Mouse (Mus musculus): ENCODE measurements at regions not wholly inside any gene's neighbourhood (a gene's known extent, or its start where the extent isn't known, plus 50 kb on each side); places are given as distances from the start of the nearest gene placed in this dataset.

GRCm38 (mm10) chr8:103438995-103439717 lies 653.7 kb upstream of the Cdh11 start:
- DNase-seq = peak; percentile 66

GRCm38 (mm10) chr8:103441163-103441562 lies 655.7 kb upstream of the Cdh11 start:
- DNase-seq = peak; percentile 18

- no peak for DNase-seq
These were observed 657.1 kb upstream of the Cdh11 start for GRCm38 (mm10) chr8:103442420-103443125.

- DNase-seq = no peak
These were observed 656.8 kb upstream of the Cdh5 start for GRCm38 (mm10) chr8:103444577-103444976.

- DNase-seq = no peak
These were observed 656.0 kb upstream of the Cdh5 start for GRCm38 (mm10) chr8:103445378-103445777.

GRCm38 (mm10) chr8:103447916-103448315 lies 653.5 kb upstream of the Cdh5 start:
- no peak for DNase-seq

GRCm38 (mm10) chr8:103451381-103452018 lies 649.9 kb upstream of the Cdh5 start:
- no peak for DNase-seq

- peak; percentile 64 for DNase-seq
These were observed 644.2 kb upstream of the Cdh5 start for GRCm38 (mm10) chr8:103457176-103457575.

GRCm38 (mm10) chr8:103463557-103463956 lies 637.9 kb upstream of the Cdh5 start:
- no peak for DNase-seq

- no peak for DNase-seq
These were observed 636.6 kb upstream of the Cdh5 start for GRCm38 (mm10) chr8:103464777-103465353.

- DNase-seq = no peak
These were observed 633.8 kb upstream of the Cdh5 start for GRCm38 (mm10) chr8:103467536-103468160.

- no peak for DNase-seq
These were observed 632.4 kb upstream of the Cdh5 start for GRCm38 (mm10) chr8:103469049-103469448.

- DNase-seq = no peak
These were observed 631.1 kb upstream of the Cdh5 start for GRCm38 (mm10) chr8:103470316-103470715.

- peak; percentile 30 for DNase-seq
These were observed 625.3 kb upstream of the Cdh5 start for GRCm38 (mm10) chr8:103475816-103476797.

GRCm38 (mm10) chr8:103482033-103482720 lies 619.2 kb upstream of the Cdh5 start:
- no peak for DNase-seq

GRCm38 (mm10) chr8:103485441-103485840 lies 616.0 kb upstream of the Cdh5 start:
- no peak for DNase-seq

GRCm38 (mm10) chr8:103489411-103489810 lies 612.0 kb upstream of the Cdh5 start:
- DNase-seq = no peak

GRCm38 (mm10) chr8:103492914-103493517 lies 608.4 kb upstream of the Cdh5 start:
- DNase-seq = no peak

- DNase-seq = no peak
These were observed 607.4 kb upstream of the Cdh5 start for GRCm38 (mm10) chr8:103493932-103494493.

GRCm38 (mm10) chr8:103494670-103495069 lies 606.8 kb upstream of the Cdh5 start:
- DNase-seq = no peak

Data from layer of hippocampus, adult 9-11 months (tissue).